Mouse (Mus musculus) limb, embryonic 14.5 days (tissue): ENCODE data around the gene Rhbdd3. TPM values are rescaled to one million over a fixed set of nuclear protein-coding genes. Genes with fewer than 3 reads are reported as not detected.
"Not testable (repeated sequence)": the region's sequence is repeated elsewhere in the genome, so short reads cannot be mapped to it uniquely, and the experiment has no call there.

Experiments used
- ATAC-seq: fragments of 200-750 bp; cut with Nextera tagmentation; 2 replicates; pipeline ENCODE4 v1.8.0; 2017; ENCODE audit warnings: low read depth, moderate number of reproducible peaks, moderate TSS enrichment; ENCODE audit not compliant: low FRiP score
- DNase-seq: peaks from one replicate; pipeline ENCODE4 v3.0.0-alpha.2; 2015; ENCODE audit warnings: low spot score
- H3K27ac ChIP-seq: fragments of 300-500 bp; sonication (generic); replicated peaks from 2 replicates; pipeline ENCODE4 v1.5.1; 2014; ENCODE audit warnings: low read depth, mild to moderate bottlenecking, low read length, moderate library complexity, mixed read lengths
- H3K27me3 ChIP-seq: fragments of 300-500 bp; sonication (generic); 2 replicates; pipeline ENCODE4 v1.6.1; 2014; ENCODE audit warnings: low read length, mixed read lengths; ENCODE audit not compliant: control insufficient read depth, insufficient read depth
- H3K36me3 ChIP-seq: fragments of 300-500 bp; sonication (generic); 2 replicates; pipeline ENCODE4 v1.6.1; 2014; ENCODE audit warnings: mild to moderate bottlenecking, low read length, moderate library complexity, mixed read lengths; ENCODE audit not compliant: control insufficient read depth, insufficient read depth
- H3K4me1 ChIP-seq: fragments of 300-500 bp; sonication (generic); 2 replicates; pipeline ENCODE4 v1.6.1; 2014; ENCODE audit warnings: antibody characterized with exemption, low read length, mixed read lengths; ENCODE audit not compliant: control insufficient read depth, insufficient read depth
- H3K4me2 ChIP-seq: fragments of 300-500 bp; sonication (generic); replicated peaks from 2 replicates; pipeline ENCODE4 v1.6.1; 2014; ENCODE audit warnings: low read depth, mild to moderate bottlenecking, low read length, moderate library complexity; ENCODE audit not compliant: severe bottlenecking
- H3K4me3 ChIP-seq: fragments of 300-500 bp; sonication (generic); replicated peaks from 2 replicates; pipeline ENCODE4 v1.5.1; 2014; ENCODE audit warnings: low read length
- H3K9ac ChIP-seq: fragments of 300-500 bp; sonication (generic); 2 replicates; pipeline ENCODE4 v1.6.1; 2014; ENCODE audit warnings: mild to moderate bottlenecking, low read depth, low read length, moderate library complexity; ENCODE audit not compliant: severe bottlenecking
- H3K9me3 ChIP-seq: fragments of 300-500 bp; sonication (generic); 2 replicates; pipeline ENCODE4 v1.6.1; 2016; ENCODE audit warnings: low read length; ENCODE audit not compliant: control insufficient read depth
- POLR2A ChIP-seq: fragments of 200-500 bp; IDR thresholded peaks from 2 replicates; pipeline ENCODE4 v1.8.0; 2012; ENCODE audit warnings: inconsistent platforms, mild to moderate bottlenecking, moderate library complexity, borderline replicate concordance; ENCODE audit not compliant: insufficient read depth, insufficient read length; ENCODE audit errors: extremely low read depth
- WGBS: fragments of 180-500 bp; shearing (Covaris S2); extraction: QIAGEN DNeasy Blood & Tissue Kit; methylation state at CpG from one replicate; pipeline ENCODE4 v1.1.7; 2014; 5-methylcytosine and 5-hydroxymethylcytosine counted together
- polyA plus RNA-seq, 2 experiments: library from polyadenylated mRNA; depleted of rRNA in 1 of 2; stranded (reverse) in 1 of 2; unstranded in 1 of 2; fragments of >200 nt; fragmentation: Nextera tagmentation in 1 of 2; extraction: Ambion mirVana in 1 of 2; gene quantifications; 2 replicates each; pipeline versions ENCODE4 v1.2.1 to v1.2.3; 2012 to 2014

Gene Rhbdd3
- polyA plus RNA-seq, 2 experiments = 24.6 to 48.1 TPM

DNA sequence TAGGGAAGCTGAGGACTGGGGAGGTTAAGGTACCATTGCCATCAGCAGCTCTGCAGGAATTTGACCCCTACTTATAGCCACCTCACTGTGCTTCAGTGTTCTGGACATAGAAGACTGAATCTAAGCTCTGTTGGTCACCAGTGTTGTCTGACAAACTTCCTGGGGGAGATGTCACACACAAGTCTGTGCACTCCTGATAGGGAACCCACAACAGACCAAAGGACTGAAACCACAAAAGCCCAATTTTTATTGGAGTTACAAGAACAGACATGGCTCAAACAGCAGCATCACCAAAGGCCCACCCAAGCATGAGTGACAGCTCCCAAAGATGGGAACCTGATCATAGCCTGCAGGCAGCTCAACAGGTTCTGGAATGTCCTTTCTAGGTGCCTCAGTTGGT lies 31.7 kb upstream of the Rhbdd3 start:
- Histone ChIP-seq H3K4me1 (peaks cover 20% of the 10 kb centered on the region), H3K27ac (no peak overlapping the region), H3K9me3 (no peaks in the 10 kb centered on the region), H3K27me3 (peaks cover 19% of the 10 kb centered on the region), H3K36me3 (peaks cover 52% of the 10 kb centered on the region), H3K4me3 (no peak overlapping the region), H3K4me2 (no peak overlapping the region), H3K9ac (no peak overlapping the region)
- TF ChIP-seq POLR2A = no peak
- ATAC-seq (no peak), DNase-seq (no peak)

DNA sequence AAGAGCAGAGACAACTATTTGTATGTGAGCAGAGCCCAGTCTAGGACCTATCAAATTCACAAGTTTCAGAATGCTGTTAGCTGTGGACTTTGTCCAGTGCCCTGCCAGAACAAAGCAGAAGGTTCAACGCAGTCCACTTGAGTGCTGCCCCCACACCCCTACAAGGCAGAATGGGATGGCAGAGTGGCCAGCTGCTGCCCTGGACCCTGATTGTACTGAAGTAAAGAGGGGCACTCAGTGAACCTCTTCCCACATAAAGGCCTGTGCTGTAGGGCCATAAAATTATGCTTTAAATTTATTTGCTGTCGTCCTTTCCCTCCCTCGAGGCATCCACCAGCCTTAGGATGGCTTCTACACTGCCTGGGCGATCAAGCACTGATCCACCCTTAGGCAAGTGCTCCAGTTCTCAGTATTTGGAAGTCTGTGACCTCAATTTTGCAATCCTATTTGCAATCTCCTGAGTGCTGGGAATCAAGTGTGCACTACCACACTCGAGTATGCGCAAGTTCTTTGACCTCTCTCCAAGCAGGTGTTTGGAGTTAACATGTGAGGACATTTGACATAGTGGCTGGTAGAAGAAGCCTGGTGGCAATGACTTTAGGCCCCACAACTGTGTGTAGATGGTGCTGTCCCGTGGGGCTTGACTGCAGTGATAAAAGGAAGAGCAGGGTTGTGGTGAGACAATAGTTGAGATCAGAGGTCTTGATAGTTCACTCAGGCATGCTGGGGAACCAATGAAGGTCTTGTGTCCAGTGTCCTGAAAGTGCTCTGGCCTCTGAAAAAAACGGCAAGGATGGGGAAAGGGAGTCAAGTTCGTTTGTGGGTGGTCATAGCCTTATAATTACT lies 30.4 kb upstream of the Rhbdd3 start:
- Histone ChIP-seq H3K9ac (no peak overlapping the region), H3K27me3 (peaks cover 6% of the 10 kb centered on the region; the same call in 1 of the 2 replicates), H3K9me3 (no peaks in the 10 kb centered on the region), H3K27ac (no peak overlapping the region), H3K4me2 (no peak overlapping the region), H3K4me3 (no peak overlapping the region), H3K36me3 (peaks cover 60% of the 10 kb centered on the region), H3K4me1 (peaks cover 12% of the 10 kb centered on the region; the same call in 1 of the 2 replicates)
- WGBS = 86% methylated on average over 9 of the region's 9 CpGs
- TF ChIP-seq POLR2A = no peak
- DNase-seq = no peak
- no peak for ATAC-seq

DNA sequence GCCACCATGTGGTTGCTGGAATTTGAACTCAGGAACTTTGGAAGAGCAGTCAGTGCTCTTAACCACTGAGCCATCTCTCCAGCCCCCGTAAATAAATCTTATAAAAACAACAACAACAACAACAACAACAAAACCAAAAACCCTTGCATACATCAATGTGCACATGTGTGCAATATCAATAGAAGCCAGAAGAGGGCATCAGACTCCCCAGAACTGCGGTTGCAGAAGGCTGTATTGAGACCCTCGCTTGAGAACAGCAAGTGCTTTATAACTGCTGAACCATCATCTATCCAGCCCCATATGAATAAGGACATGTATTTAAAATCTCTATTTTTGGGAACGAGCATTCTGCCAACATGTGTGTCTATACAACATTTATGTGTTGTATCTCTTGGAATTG lies 23.8 kb upstream of the Rhbdd3 start:
- Histone ChIP-seq H3K9ac (no peak overlapping the region), H3K4me3 (no peak overlapping the region), H3K4me1 (no peaks in the 10 kb centered on the region), H3K27ac (no peak overlapping the region), H3K9me3 (no peaks in the 10 kb centered on the region), H3K27me3 (no peaks in the 10 kb centered on the region), H3K36me3 (peaks cover 84% of the 10 kb centered on the region), H3K4me2 (no peak overlapping the region)
- ATAC-seq (0 out of 2 replicates have a peak, but pooled peaks have one; percentile 38), DNase-seq (no peak)
- no peak for TF ChIP-seq POLR2A
- WGBS = 75% methylated on average over 4 of the region's 4 CpGs

DNA sequence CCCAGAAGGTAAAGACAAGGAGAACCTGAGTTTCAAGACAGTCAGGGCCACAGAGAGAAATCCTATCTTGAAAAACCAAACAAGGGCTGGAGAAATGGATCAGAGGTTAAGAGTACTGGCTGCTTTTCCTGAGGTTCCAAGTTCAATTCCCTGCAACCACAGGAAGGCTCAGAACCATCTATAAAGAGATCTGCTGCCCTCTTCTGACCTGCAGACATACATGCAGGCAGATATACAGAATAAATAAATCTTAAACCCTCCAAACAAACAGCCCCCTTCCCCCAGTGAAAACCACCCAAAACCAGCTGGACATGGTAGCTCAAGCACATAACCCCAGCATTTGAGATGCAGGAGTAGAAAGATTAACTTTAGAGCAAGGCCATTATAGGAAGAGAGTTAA lies 23.0 kb upstream of the Rhbdd3 start:
- H3K4me1 ChIP-seq = no peaks in the 10 kb centered on the region
- DNase-seq (no peak), ATAC-seq (no peak)
- peaks cover 84% of the 10 kb centered on the region for H3K36me3 ChIP-seq
- H3K9ac ChIP-seq = no peak overlapping the region
- H3K27ac ChIP-seq = no peak overlapping the region
- H3K9me3 ChIP-seq = no peaks in the 10 kb centered on the region
- no peak overlapping the region for H3K4me3 ChIP-seq
- TF ChIP-seq POLR2A = no peak
- H3K4me2 ChIP-seq = no peak overlapping the region
- no peaks in the 10 kb centered on the region for H3K27me3 ChIP-seq

DNA sequence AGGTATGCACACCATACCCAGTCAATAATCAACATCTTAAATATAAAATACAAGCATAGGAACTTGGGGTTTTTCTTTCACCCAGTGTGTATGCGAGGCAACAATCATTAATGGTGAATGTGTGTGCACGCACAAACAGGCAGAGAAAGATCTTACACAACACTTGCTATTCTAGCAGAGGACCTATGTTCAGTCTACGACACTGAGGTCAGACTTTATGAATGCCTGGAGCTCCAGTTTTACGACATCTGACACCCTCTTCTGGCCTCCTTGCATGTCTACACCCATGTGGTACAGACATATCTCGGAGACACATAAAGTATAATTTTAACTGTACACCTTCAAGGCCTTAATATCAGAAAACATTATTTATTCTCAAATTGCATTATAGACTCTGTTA lies 21.9 kb upstream of the Rhbdd3 start:
- not testable (repeated sequence) for H3K4me1 ChIP-seq, H3K4me2 ChIP-seq, ATAC-seq, H3K9ac ChIP-seq, H3K27me3 ChIP-seq, DNase-seq, H3K27ac ChIP-seq, H3K9me3 ChIP-seq, H3K4me3 ChIP-seq
- H3K36me3 ChIP-seq = peaks cover 80% of the 10 kb centered on the region
- WGBS = 85% methylated on average over 3 of the region's 5 CpGs

DNA sequence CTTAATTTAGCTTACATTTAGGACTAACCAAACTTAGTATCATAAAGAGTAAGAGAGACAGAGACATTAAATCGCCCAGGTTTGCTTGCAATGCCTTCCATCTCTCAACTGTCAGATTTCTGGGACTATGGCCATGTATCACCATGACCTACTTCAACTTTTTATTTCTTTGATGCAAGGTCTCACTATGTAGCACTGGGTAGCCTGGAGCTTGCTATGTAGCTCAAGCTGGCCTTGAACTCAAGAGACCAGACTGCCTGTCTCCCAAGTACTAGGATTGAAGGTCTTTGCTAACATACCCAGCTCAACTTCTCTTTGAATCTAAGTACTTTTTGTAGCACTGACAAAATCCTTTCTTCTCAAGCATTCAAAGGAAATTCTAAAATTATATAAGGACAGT lies 9.6 kb upstream of the Rhbdd3 start:
- peaks cover 86% of the 10 kb centered on the region for H3K36me3 ChIP-seq
- H3K4me1 ChIP-seq = no peaks in the 10 kb centered on the region; the same call in 1 of the 2 replicates
- WGBS = 89% methylated on average over 1 of the region's 1 CpGs
- H3K4me2 ChIP-seq = no peak overlapping the region
- TF ChIP-seq POLR2A = no peak
- ATAC-seq = no peak
- DNase-seq = no peak
- H3K9ac ChIP-seq = no peak overlapping the region
- no peak overlapping the region for H3K4me3 ChIP-seq
- no peaks in the 10 kb centered on the region for H3K9me3 ChIP-seq
- H3K27ac ChIP-seq = no peak overlapping the region
- H3K27me3 ChIP-seq = no peaks in the 10 kb centered on the region
